Mouse (Mus musculus): ENCODE measurements at regions not wholly inside any gene's neighbourhood (a gene's known extent, or its start where the extent isn't known, plus 50 kb on each side); places are given as distances from the start of the nearest gene placed in this dataset.

DNA sequence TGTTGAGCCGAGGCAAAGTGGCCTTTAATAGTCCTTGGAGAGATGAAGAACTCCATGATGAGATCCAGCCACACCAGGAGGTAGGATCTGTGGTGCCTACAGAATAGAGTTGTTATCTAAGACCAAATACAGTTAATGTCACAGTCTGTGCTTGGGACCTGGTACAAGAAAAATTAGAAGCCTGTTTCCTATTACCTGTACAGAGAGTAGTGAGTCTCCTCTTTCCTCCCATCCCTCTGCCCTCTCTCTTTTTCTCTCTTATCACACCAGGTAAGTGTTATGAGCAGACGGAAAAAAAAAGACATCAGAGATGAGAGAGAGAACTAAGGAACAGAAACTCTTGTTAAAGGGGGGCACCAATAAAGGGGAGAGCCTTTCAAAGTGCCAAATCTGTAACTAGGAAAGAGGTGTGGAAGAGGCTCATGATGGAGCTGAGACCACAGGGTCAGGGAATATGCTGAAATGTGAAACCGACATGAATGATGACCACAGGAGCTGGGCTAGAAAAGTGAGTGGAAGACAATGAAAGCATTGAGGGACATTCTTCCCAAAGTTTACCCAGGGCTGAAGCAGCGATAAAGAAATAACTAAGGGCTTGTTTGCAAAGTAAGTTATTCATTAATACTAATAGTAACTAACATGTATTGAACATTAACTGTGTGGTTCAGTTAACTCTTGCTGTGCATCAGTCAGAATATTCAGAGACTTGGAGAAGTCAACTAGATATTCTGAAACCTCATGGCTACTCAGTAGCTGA is 440.9 kb downstream of the Tns1 start:
- no peaks in the 10 kb centered on the region for H3K79me2 ChIP-seq (ENCODE audit: control insufficient read depth, insufficient read depth)

GRCm38 (mm10) chr1:73681697-73682096 is 442.6 kb downstream of the Tns1 start:
- no peaks in the 10 kb centered on the region for H3K79me3 ChIP-seq (ENCODE audit: low read depth)
- H3ac ChIP-seq (ENCODE audit: control insufficient read depth, insufficient read length, low read depth): no peak overlapping the region
- TF ChIP-seq CTCF (IDR thresholded peaks at IDR 0.05; ENCODE audit: control insufficient read depth, insufficient read depth, insufficient read length): no peak
- no peak for TF ChIP-seq CEBPB (IDR thresholded peaks at IDR 0.05; ENCODE audit: low read depth)
- no peak for TF ChIP-seq MAX (IDR thresholded peaks at IDR 0.05)
- no peak for TF ChIP-seq MYOD1 (IDR thresholded peaks at IDR 0.05; ENCODE audit: control insufficient read depth, insufficient read length, low read depth)
- no peak for TF ChIP-seq USF1 (IDR thresholded peaks at IDR 0.05; ENCODE audit: low read depth)
- TF ChIP-seq FOSL1 (IDR thresholded peaks at IDR 0.05; ENCODE audit: insufficient read depth, low read length, poor library complexity, severe bottlenecking): no peak
- no peak for TF ChIP-seq MYOG (IDR thresholded peaks at IDR 0.05; ENCODE audit: control insufficient read depth, extremely low read depth, insufficient read length)
- no peaks in the 10 kb centered on the region for H3K79me2 ChIP-seq (ENCODE audit: control insufficient read depth, insufficient read depth)
- no peak overlapping the region for H3K4me3 ChIP-seq (ENCODE audit: insufficient read depth, poor library complexity, severe bottlenecking)
- no peaks in the 10 kb centered on the region for H3K27me3 ChIP-seq (ENCODE audit: control insufficient read depth, insufficient read depth, insufficient read length)
- no peaks in the 10 kb centered on the region for H3K36me3 ChIP-seq (ENCODE audit: control insufficient read depth, insufficient read depth)

More for the DNA sequence above, 440.9 kb downstream of the Tns1 start:
- Histone ChIP-seq H3K27me3 (ENCODE audit: control insufficient read depth, insufficient read depth, insufficient read length) (no peaks in the 10 kb centered on the region), H3K79me3 (ENCODE audit: low read depth) (no peaks in the 10 kb centered on the region), H3K4me3 (ENCODE audit: insufficient read depth, poor library complexity, severe bottlenecking) (no peak overlapping the region), H3ac (ENCODE audit: control insufficient read depth, insufficient read length, low read depth) (no peak overlapping the region), H3K36me3 (ENCODE audit: control insufficient read depth, insufficient read depth) (no peaks in the 10 kb centered on the region)
- TF ChIP-seq MAX (IDR thresholded peaks at IDR 0.05) (no peak), FOSL1 (IDR thresholded peaks at IDR 0.05; ENCODE audit: insufficient read depth, low read length, poor library complexity, severe bottlenecking) (no peak), CEBPB (IDR thresholded peaks at IDR 0.05; ENCODE audit: low read depth) (no peak), USF1 (IDR thresholded peaks at IDR 0.05; ENCODE audit: low read depth) (no peak), MYOD1 (IDR thresholded peaks at IDR 0.05; ENCODE audit: control insufficient read depth, insufficient read length, low read depth) (no peak), CTCF (IDR thresholded peaks at IDR 0.05; ENCODE audit: control insufficient read depth, insufficient read depth, insufficient read length) (no peak), MYOG (IDR thresholded peaks at IDR 0.05; ENCODE audit: control insufficient read depth, extremely low read depth, insufficient read length) (no peak)

- no peaks in the 10 kb centered on the region for H3K27me3 ChIP-seq (ENCODE audit: control insufficient read depth, insufficient read depth, insufficient read length)
- no peaks in the 10 kb centered on the region for H3K36me3 ChIP-seq (ENCODE audit: control insufficient read depth, insufficient read depth)
- no peaks in the 10 kb centered on the region for H3K79me2 ChIP-seq (ENCODE audit: control insufficient read depth, insufficient read depth)
- no peak overlapping the region for H3ac ChIP-seq (ENCODE audit: control insufficient read depth, insufficient read length, low read depth)
- TF ChIP-seq FOSL1 (IDR thresholded peaks at IDR 0.05; ENCODE audit: insufficient read depth, low read length, poor library complexity, severe bottlenecking): no peak
- TF ChIP-seq CTCF (IDR thresholded peaks at IDR 0.05; ENCODE audit: control insufficient read depth, insufficient read depth, insufficient read length): no peak
- TF ChIP-seq MAX (IDR thresholded peaks at IDR 0.05): no peak
- TF ChIP-seq MYOG (IDR thresholded peaks at IDR 0.05; ENCODE audit: control insufficient read depth, extremely low read depth, insufficient read length): no peak
- no peak for TF ChIP-seq CEBPB (IDR thresholded peaks at IDR 0.05; ENCODE audit: low read depth)
- TF ChIP-seq USF1 (IDR thresholded peaks at IDR 0.05; ENCODE audit: low read depth): no peak
- no peak for TF ChIP-seq MYOD1 (IDR thresholded peaks at IDR 0.05; ENCODE audit: control insufficient read depth, insufficient read length, low read depth)
- no peaks in the 10 kb centered on the region for H3K79me3 ChIP-seq (ENCODE audit: low read depth)
- no peak overlapping the region for H3K4me3 ChIP-seq (ENCODE audit: insufficient read depth, poor library complexity, severe bottlenecking)
Observed at GRCm38 (mm10) chr1:73680829-73681228, 443.4 kb downstream of the Tns1 start.

GRCm38 (mm10) chr1:73673851-73674235 is 450.4 kb downstream of the Tns1 start:
- Histone ChIP-seq H3K36me3 (ENCODE audit: control insufficient read depth, insufficient read depth) (no peaks in the 10 kb centered on the region), H3K27me3 (ENCODE audit: control insufficient read depth, insufficient read depth, insufficient read length) (no peaks in the 10 kb centered on the region), H3K79me2 (ENCODE audit: control insufficient read depth, insufficient read depth) (no peaks in the 10 kb centered on the region), H3ac (ENCODE audit: control insufficient read depth, insufficient read length, low read depth) (no peak overlapping the region), H3K4me3 (ENCODE audit: insufficient read depth, poor library complexity, severe bottlenecking) (no peak overlapping the region), H3K79me3 (ENCODE audit: low read depth) (no peaks in the 10 kb centered on the region)
- TF ChIP-seq CEBPB (IDR thresholded peaks at IDR 0.05; ENCODE audit: low read depth): no peak
- no peak for TF ChIP-seq FOSL1 (IDR thresholded peaks at IDR 0.05; ENCODE audit: insufficient read depth, low read length, poor library complexity, severe bottlenecking)
- no peak for TF ChIP-seq MYOD1 (IDR thresholded peaks at IDR 0.05; ENCODE audit: control insufficient read depth, insufficient read length, low read depth)
- TF ChIP-seq CTCF (IDR thresholded peaks at IDR 0.05; ENCODE audit: control insufficient read depth, insufficient read depth, insufficient read length): no peak
- no peak for TF ChIP-seq USF1 (IDR thresholded peaks at IDR 0.05; ENCODE audit: low read depth)
- no peak for TF ChIP-seq MYOG (IDR thresholded peaks at IDR 0.05; ENCODE audit: control insufficient read depth, extremely low read depth, insufficient read length)
- TF ChIP-seq MAX (IDR thresholded peaks at IDR 0.05): no peak

DNA sequence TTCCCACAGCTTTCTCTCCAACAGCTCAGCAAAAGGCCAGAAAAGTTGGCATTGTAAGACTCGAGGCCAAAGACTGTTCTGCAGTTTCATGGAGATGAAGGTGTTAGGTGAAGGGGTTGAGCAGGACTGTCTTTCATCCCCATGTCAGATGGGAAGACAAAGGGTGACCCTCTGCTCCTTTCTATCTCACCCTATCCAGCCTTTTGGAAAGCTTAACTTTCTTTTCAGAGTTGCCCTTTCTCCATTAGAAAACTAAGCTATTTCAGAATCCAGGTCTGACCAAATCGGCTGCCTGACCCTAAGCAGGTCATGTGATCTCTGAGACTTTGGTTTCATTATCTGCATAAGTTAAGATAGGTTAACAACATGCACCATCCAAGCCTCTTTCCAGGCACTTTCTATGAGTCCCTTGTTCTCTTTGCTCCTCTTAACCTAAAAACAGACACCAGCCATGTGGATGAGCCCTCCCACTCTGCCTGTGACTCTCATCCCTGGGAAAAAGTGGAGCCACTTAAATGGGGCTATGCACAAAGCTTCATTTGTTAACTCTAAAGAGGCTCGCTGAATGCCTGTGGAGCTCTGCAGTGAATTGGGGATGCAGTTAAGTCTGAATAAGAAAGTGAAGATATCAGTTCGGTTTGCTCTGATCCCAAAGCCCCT is 450.9 kb downstream of the Tns1 start:
- no peaks in the 10 kb centered on the region for H3K27me3 ChIP-seq (ENCODE audit: control insufficient read depth, insufficient read depth, insufficient read length)
- H3K4me3 ChIP-seq (ENCODE audit: insufficient read depth, poor library complexity, severe bottlenecking): no peak overlapping the region
- H3K79me3 ChIP-seq (ENCODE audit: low read depth): no peaks in the 10 kb centered on the region
- no peaks in the 10 kb centered on the region for H3K36me3 ChIP-seq (ENCODE audit: control insufficient read depth, insufficient read depth)
- H3ac ChIP-seq (ENCODE audit: control insufficient read depth, insufficient read length, low read depth): no peak overlapping the region
- TF ChIP-seq MAX (IDR thresholded peaks at IDR 0.05) (no peak), USF1 (IDR thresholded peaks at IDR 0.05; ENCODE audit: low read depth) (no peak), FOSL1 (IDR thresholded peaks at IDR 0.05; ENCODE audit: insufficient read depth, low read length, poor library complexity, severe bottlenecking) (no peak), CEBPB (IDR thresholded peaks at IDR 0.05; ENCODE audit: low read depth) (no peak), MYOD1 (IDR thresholded peaks at IDR 0.05; ENCODE audit: control insufficient read depth, insufficient read length, low read depth) (no peak), MYOG (IDR thresholded peaks at IDR 0.05; ENCODE audit: control insufficient read depth, extremely low read depth, insufficient read length) (no peak), CTCF (IDR thresholded peaks at IDR 0.05; ENCODE audit: control insufficient read depth, insufficient read depth, insufficient read length) (no peak)
- no peaks in the 10 kb centered on the region for H3K79me2 ChIP-seq (ENCODE audit: control insufficient read depth, insufficient read depth)

Data from C2C12 (cell line).